Mouse (Mus musculus) frontal cortex, postnatal 14 days (tissue): ENCODE measurements at regions not wholly inside any gene's neighbourhood (a gene's known extent, or its start where the extent isn't known, plus 50 kb on each side); places are given as distances from the start of the nearest gene placed in this dataset.

Source experiments
- DNase-seq, 2 experiments: peaks; one replicate each; pipeline ENCODE4 v3.0.0; 2022; ENCODE audit warnings: low spot score in 2 of 2

GRCm38 (mm10) chr10:99416896-99417479, 154.0 kb downstream of the Dusp6 start:
- DNase-seq, result no peak

GRCm38 (mm10) chr10:99417591-99417990, 154.6 kb downstream of the Dusp6 start:
- DNase-seq, result no peak

- no peak for DNase-seq
These were observed 155.5 kb downstream of the Dusp6 start for GRCm38 (mm10) chr10:99418497-99418896.

GRCm38 (mm10) chr10:99419532-99419931, 156.5 kb downstream of the Dusp6 start:
- no peak for DNase-seq

- no peak for DNase-seq
These were observed 160.4 kb downstream of the Dusp6 start for GRCm38 (mm10) chr10:99423406-99423805.

- no peak for DNase-seq
These were observed 162.2 kb downstream of the Dusp6 start for GRCm38 (mm10) chr10:99425265-99425664.

GRCm38 (mm10) chr10:99430175-99430574, 167.1 kb downstream of the Dusp6 start:
- no peak for DNase-seq

- DNase-seq, result no peak
These were observed 167.9 kb downstream of the Dusp6 start for GRCm38 (mm10) chr10:99430669-99431561.

GRCm38 (mm10) chr10:99437060-99437459, 174.0 kb downstream of the Dusp6 start:
- no peak for DNase-seq

GRCm38 (mm10) chr10:99440169-99440568, 177.1 kb downstream of the Dusp6 start:
- no peak for DNase-seq

GRCm38 (mm10) chr10:99441014-99441413, 178.0 kb downstream of the Dusp6 start:
- no peak for DNase-seq

GRCm38 (mm10) chr10:99441931-99442330, 178.9 kb downstream of the Dusp6 start:
- DNase-seq, result no peak

GRCm38 (mm10) chr10:99443453-99444170, 180.6 kb downstream of the Dusp6 start:
- DNase-seq, result no peak

GRCm38 (mm10) chr10:99450714-99451625, 187.9 kb downstream of the Dusp6 start:
- no peak for DNase-seq

- DNase-seq, result no peak
These were observed 188.8 kb downstream of the Dusp6 start for GRCm38 (mm10) chr10:99451639-99452417.

- no peak for DNase-seq
These were observed 193.1 kb downstream of the Dusp6 start for GRCm38 (mm10) chr10:99456180-99456579.

GRCm38 (mm10) chr10:99458047-99458446, 195.0 kb downstream of the Dusp6 start:
- no peak for DNase-seq

GRCm38 (mm10) chr10:99459171-99459660, 196.2 kb downstream of the Dusp6 start:
- no peak for DNase-seq

GRCm38 (mm10) chr10:99459823-99460361, 196.9 kb downstream of the Dusp6 start:
- DNase-seq, result no peak

GRCm38 (mm10) chr10:99460847-99461445, 197.9 kb downstream of the Dusp6 start:
- DNase-seq, result no peak
